In the genomic region with DNA sequence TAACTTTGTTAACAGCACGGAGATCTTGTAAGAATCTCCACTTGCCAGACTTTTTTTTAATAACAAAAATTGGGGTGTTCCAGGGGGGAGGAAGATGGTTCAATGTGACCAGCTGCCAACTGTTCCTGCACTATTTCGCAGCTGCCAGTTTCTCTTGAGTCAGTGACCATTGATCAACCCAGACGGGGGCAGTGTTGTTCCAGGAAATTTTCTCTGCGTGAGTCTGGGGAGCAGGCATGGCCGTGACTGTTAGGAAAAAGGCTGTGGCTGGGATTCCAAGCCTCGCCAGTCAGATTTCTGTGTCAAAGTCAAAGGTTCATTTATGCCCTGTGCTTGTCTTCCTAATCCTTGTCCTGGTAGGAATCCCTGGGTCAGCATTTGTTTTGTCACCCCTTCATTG, we compare ENCODE assay signal across 7 mouse cellular contexts.
A peak's percentile ranks its signal among the peaks of the same experiment; 100 is the strongest.
DNase-seq lines count a peak whose midpoint lies in the region; ATAC-seq and TF ChIP-seq lines count a peak whose summit lies in the region.

No protein-coding gene starts in this region.

- peak; percentile 85 for TF ChIP-seq RAD21 in MEL (IDR thresholded peaks at IDR 0.05; ENCODE audit: low read depth, low read length)

- no peak overlapping the region for H3K4me3 ChIP-seq in MEL (ENCODE audit: control insufficient read depth in 1 of 2, insufficient read depth in 1 of 2, low read depth in 2 of 2, low read length in 2 of 2)
- H3K4me3 ChIP-seq in embryonic facial prominence, embryonic 15.5 days (replicated peaks) = no peak overlapping the region

- intact Hi-C loops in heart, postnatal 36 days (cut with DNase I) = loop anchor here (1.0 to 5.0 kb wide), 4 partner anchors 55 to 573 kb away; no protein-coding TSS in a partner anchor

- peak; percentile 32 to 78 (median 52); a peak in 5 of 6 replicates for TF ChIP-seq CTCF in MEL (IDR thresholded peaks at IDR 0.05 in 2 of 3, conservative IDR thresholded peaks at IDR 0.05 in 1 of 3; ENCODE audit: control insufficient read depth in 1 of 3, insufficient read depth in 1 of 3, low read depth in 2 of 3, low read length in 3 of 3, poor library complexity in 1 of 3, severe bottlenecking in 1 of 3)

- no peaks in the 10 kb centered on the region; a peak in 1 of 4 replicates for H3K27me3 ChIP-seq in MEL (ENCODE audit: control insufficient read depth in 1 of 2, insufficient read depth in 2 of 2, low read length in 2 of 2)
- peaks cover 16% of the 10 kb centered on the region for H3K27me3 ChIP-seq in embryonic facial prominence, embryonic 15.5 days
- H3K27me3 ChIP-seq in splenic B cell, adult 2 months (ENCODE audit: control insufficient read depth, insufficient read depth, low read length, poor library complexity, severe bottlenecking) = no peaks in the 10 kb centered on the region; the same call in none of the 2 replicates

- peaks cover 5 to 9% of the 10 kb centered on the region in 2 experiments; a peak in 2 of 4 replicates for H3K4me1 ChIP-seq in MEL (ENCODE audit: control insufficient read depth in 1 of 2, insufficient read depth in 2 of 2, low read length in 2 of 2)
- peaks cover 2% of the 10 kb centered on the region; the same call in 1 of the 2 replicates for H3K4me1 ChIP-seq in embryonic facial prominence, embryonic 15.5 days

- H3K4me2 ChIP-seq in embryonic facial prominence, embryonic 15.5 days (replicated peaks) = no peak overlapping the region

- TF ChIP-seq POLR2A in MEL (IDR thresholded peaks at IDR 0.05; ENCODE audit: control insufficient read depth in 1 of 2, insufficient read depth in 1 of 2, low read depth in 1 of 2, low read length in 2 of 2, poor library complexity in 1 of 2) = no peak

- no peaks in the 10 kb centered on the region for H3K79me2 ChIP-seq in MEL (ENCODE audit: control insufficient read depth, insufficient read depth, low read length, poor library complexity)

- peak; percentile 59 for DNase-seq in MEL (ENCODE audit: low read depth, low spot score)
- DNase-seq in adrenal gland, postnatal 14 days = peak; percentile 91
- DNase-seq in heart, postnatal 36 days = peak; percentile 82
- DNase-seq in layer of hippocampus, postnatal 25 days (ENCODE audit: extremely low spot score in 1 of 2, low spot score in 1 of 2) = peak; percentile 69 to 88
- peak; percentile 68 for DNase-seq in mesoderm, embryonic 11.5 days (ENCODE audit: low read depth, low spot score)
- peak; percentile 15 for DNase-seq in splenic B cell, adult 2 months (ENCODE audit: low read depth, low spot score)

- no peaks in the 10 kb centered on the region; a peak in 1 of 4 replicates for H3K36me3 ChIP-seq in MEL (ENCODE audit: control insufficient read depth in 1 of 2, insufficient read depth in 2 of 2, low read length in 2 of 2)
- H3K36me3 ChIP-seq in embryonic facial prominence, embryonic 15.5 days = no peaks in the 10 kb centered on the region
- no peaks in the 10 kb centered on the region for H3K36me3 ChIP-seq in splenic B cell, adult 2 months (ENCODE audit: control insufficient read depth, insufficient read depth, low read length, poor library complexity, severe bottlenecking)

- WGBS in embryonic facial prominence, embryonic 15.5 days = 12% methylated on average over 6 of the region's 6 CpGs

- ATAC-seq in embryonic facial prominence, embryonic 15.5 days (ENCODE audit: insufficient number of reproducible peaks, low FRiP score, low TSS enrichment, low read depth) = peak; percentile 54; the same call in 1 of the 2 replicates

- no peak overlapping the region for H3K27ac ChIP-seq in MEL (ENCODE audit: control insufficient read depth, low read depth, low read length)
- H3K27ac ChIP-seq in embryonic facial prominence, embryonic 15.5 days (replicated peaks) = no peak overlapping the region

- H3K9ac ChIP-seq in MEL (ENCODE audit: control insufficient read depth, low read depth, low read length, poor library complexity, severe bottlenecking) = no peak overlapping the region
- H3K9ac ChIP-seq in embryonic facial prominence, embryonic 15.5 days = no peak overlapping the region

- no peak for TF ChIP-seq EP300 in MEL (IDR thresholded peaks at IDR 0.05; ENCODE audit: low read depth in 1 of 2, low read length in 2 of 2)

- no peaks in the 10 kb centered on the region for H3K9me3 ChIP-seq in MEL (replicated peaks; ENCODE audit: insufficient read depth, low read length)
- H3K9me3 ChIP-seq in embryonic facial prominence, embryonic 15.5 days (replicated peaks) = no peaks in the 10 kb centered on the region

TF ChIP-seq in MEL, 35 proteins besides CTCF, POLR2A, EP300 and RAD21:
- no peak for TF ChIP-seq NELFE (IDR thresholded peaks at IDR 0.05; ENCODE audit: low read depth, low read length)
- no peak for TF ChIP-seq MAX (IDR thresholded peaks at IDR 0.05; ENCODE audit: low read length)
- peak; percentile 93 for TF ChIP-seq ZC3H11A (IDR thresholded peaks at IDR 0.05; ENCODE audit: low read depth, low read length)
- no peak for TF ChIP-seq USF1 (IDR thresholded peaks at IDR 0.05; ENCODE audit: low read depth, low read length)
- no peak for TF ChIP-seq CHD2 (IDR thresholded peaks at IDR 0.05; ENCODE audit: low read length)
- TF ChIP-seq POLR2AphosphoS2 (IDR thresholded peaks at IDR 0.05; ENCODE audit: low read length) = no peak
- no peak for TF ChIP-seq UBTF (IDR thresholded peaks at IDR 0.05; ENCODE audit: borderline replicate concordance, insufficient read depth, low read depth, low read length)
- no peak for TF ChIP-seq MXI1 (IDR thresholded peaks at IDR 0.05; ENCODE audit: low read depth, low read length)
- peak; percentile 84 for TF ChIP-seq SMC3 (IDR thresholded peaks at IDR 0.05; ENCODE audit: low read depth, low read length)
TF ChIP-seq in MEL: peak in this region for 2.

Comparison
In these comparisons a context has a peak if more than half of its experiments do, and no peak if none do; other contexts are left out.
1. DNase-seq: peak in every context shown above with its lines; median percentile 91 in adrenal gland, postnatal 14 days; 82 in heart, postnatal 36 days; 78 in layer of hippocampus, postnatal 25 days; 68 in mesoderm, embryonic 11.5 days; 59 in MEL; 15 in splenic B cell, adult 2 months.